Mouse (Mus musculus) cerebellum, postnatal 10 days (tissue): ENCODE results near the gene Agbl5.
A peak's percentile ranks its signal among the peaks of the same experiment; 100 is the strongest.

Source experiments
- DNase-seq, 2 experiments: peaks; one replicate each; pipeline ENCODE4 v3.0.0; 2021; ENCODE audit warnings: mixed read lengths in 2 of 2

Agbl5 gene

GRCm38 (mm10) chr5:30887858-30888336, 597 bp upstream of the Agbl5 start:
- peak; percentile 94 for DNase-seq

DNA sequence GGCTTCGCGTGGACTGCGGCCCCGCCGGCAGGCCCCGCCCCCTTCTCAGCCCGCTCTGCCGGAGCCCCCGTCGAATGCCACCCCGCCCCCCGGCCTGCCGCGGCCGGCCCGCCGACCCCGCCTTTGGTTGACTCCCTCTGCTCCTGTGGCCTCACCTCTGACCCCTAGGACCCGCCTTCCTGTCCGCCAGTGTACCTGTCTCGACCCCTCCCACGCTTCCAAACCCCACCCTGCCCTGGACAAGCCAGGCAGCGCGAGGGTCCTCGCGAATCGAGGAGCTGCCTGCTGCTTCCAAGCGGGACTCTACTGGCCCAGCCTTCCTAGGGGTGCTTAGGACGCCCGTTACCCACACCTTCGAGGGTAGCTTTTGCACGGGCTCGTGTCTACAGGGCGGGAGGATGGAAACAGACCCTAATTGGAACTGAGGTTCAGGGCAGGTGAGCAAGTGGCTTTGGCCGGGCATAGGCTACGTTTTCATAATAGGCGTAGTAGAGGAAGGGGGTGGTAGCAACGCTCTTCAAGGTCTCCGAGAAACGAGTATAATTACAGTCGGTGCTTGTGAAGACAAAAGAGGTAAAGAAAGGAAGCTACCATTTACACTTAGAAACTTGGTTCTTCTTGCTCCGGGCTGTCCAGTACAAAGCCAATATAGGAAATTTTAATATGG, 727 bp downstream of the Agbl5 start:
- no peak for DNase-seq

- no peak for DNase-seq
Observed at GRCm38 (mm10) chr5:30890375-30890774, 1.9 kb downstream of the Agbl5 start.

GRCm38 (mm10) chr5:30901860-30902259, 13.4 kb downstream of the Agbl5 start:
- DNase-seq, result no peak

DNA sequence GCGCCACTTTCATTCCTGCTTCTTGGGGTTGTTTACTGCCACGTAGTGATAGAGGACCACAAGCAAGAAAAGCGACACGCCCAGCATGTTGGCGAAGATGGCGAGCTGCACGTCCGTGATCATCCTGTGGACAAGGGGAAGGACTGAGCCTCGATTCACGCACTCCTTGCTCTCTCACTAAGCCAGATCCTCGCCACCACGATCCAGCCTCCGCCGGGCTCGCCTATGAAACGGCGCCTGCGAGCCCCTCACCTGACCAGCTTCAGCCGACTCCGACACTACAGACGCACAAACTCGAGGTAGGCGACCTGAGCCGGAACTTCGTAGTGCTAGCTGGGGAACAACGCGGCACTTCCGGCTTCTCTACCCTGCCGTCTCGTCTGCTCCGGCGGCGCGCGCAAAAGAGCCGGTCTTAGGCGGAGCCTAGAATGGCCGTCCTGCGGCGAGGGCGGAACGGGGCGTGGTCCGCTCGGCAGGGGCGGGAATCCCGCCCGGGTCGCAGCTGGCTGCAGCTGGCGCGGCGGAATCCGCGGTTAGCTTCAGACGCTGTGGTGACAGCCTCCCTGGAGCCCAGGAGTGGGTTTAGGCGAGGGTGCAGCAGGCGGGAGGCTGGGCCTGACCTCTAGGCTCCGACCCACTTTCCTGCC, 19.0 kb downstream of the Agbl5 start, which contains the start of gene Ost4:
Ost4 (minus strand) TSS at position 376 of the 647 bp plus-strand sequence.
- DNase-seq, result peak; percentile 94 to 96

DNA sequence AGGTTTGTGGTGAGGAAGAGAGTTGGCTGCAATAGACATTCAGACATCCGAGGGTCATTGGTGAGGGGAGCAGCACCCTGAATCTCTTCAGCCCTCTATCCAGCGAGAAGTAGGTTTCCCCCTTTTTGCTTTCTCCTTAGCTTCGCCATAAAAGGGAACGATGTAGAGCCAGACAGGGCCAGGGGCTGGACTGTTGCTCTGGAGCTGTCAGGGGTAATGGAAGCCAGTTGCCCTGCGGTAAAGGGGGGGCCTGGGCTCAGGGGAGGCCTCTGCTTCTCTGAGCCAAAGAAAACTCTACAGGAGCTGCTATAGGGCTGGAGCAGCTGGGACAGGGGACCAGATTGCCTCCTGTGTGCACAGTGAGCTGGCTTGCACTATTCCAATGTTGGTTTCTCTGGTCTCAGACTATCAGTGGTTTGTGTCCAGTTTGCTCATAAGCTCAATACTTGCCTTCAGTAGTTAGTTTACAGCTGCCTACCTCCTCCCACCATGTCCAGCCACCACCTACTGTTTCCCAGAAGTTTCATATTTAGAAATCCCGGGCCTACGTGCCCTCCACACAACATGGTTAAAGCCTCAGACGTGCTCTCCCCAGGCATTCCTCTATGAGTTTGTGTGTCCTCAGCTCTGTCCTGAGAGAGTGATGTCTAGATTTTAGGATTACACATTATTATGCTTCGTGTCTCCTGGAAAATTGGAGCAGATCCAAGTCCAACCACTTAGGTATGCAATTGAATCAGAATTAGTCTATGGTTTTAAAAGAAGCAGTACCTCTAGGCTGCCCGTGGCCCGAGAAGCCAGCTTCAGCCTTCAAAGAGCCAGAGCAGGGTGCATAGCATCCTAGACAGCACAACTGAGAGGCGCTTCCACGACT, 20.2 kb downstream of the Agbl5 start:
- no peak for DNase-seq

GRCm38 (mm10) chr5:30909300-30909659, 20.8 kb downstream of the Agbl5 start:
- no peak for DNase-seq

DNA sequence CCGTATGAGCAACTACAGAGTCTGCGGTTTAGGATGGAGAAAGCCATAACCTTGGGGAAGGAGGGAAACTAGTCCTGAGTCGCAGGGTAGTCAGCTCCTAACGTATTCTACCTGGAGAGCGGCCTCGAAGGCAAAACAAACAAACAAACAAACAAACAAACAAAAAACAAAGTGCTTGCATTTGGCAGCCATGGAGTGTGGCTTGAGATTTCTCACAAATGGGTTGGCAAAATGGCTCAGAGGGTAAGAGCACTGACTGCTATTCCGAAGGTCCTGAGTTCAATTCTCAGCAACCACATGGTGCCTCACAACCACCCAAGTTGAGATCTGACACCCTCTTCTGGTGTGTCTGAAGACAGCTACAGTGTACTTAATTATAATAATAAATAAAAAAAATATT, 21.4 kb downstream of the Agbl5 start:
- DNase-seq, result no peak

DNA sequence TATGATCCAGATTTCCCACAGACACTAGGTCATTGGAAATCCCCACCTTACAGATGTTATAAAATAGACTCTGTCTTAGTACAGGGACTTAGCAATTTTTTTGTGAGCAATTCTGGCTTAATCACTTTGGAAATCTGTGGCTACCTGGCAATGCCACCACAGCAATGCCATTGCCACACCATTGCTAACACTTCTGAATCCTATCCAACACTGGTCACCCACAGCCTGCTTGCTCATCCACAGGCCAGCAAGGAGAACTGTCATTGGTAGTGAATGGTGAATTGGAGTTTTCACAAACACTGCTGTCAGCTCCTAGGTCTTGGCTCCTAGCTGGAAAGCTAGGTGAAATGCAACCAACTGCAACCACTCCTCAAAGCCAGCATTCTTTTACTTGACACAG, 22.0 kb downstream of the Agbl5 start:
- DNase-seq, result no peak

DNA sequence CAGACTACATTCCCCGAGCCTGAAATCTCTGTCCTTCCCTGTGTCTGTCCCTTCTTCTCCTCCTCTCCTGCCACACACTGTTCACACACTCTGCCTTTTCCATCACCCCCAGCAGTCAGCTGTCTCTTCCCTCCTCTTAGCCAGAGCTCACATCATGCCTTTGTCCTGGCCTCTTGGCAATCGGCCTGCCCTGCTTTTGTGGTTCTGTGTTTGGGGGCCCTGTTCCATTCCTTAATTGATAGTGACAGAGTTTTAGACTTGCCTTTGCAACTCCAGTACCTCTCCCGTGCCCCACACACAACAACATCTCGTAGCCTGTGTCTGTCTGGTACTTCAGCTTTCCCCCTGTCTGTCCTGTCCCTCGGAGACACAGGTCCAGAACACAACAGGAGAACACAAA, 23.7 kb downstream of the Agbl5 start:
- DNase-seq, result no peak

GRCm38 (mm10) chr5:30913060-30913841, 24.8 kb downstream of the Agbl5 start, which contains the start of gene Emilin1:
TSS of gene Emilin1 (plus strand) at chr5:30913402.
- DNase-seq, result peak in 1 of 2 experiments; percentile 41

GRCm38 (mm10) chr5:30914101-30914635, 25.7 kb downstream of the Agbl5 start:
- DNase-seq, result no peak

- DNase-seq, result no peak
Observed at GRCm38 (mm10) chr5:30914849-30915248, 26.4 kb downstream of the Agbl5 start.

- no peak for DNase-seq
Observed at GRCm38 (mm10) chr5:30915456-30915855, 27.0 kb downstream of the Agbl5 start.

DNA sequence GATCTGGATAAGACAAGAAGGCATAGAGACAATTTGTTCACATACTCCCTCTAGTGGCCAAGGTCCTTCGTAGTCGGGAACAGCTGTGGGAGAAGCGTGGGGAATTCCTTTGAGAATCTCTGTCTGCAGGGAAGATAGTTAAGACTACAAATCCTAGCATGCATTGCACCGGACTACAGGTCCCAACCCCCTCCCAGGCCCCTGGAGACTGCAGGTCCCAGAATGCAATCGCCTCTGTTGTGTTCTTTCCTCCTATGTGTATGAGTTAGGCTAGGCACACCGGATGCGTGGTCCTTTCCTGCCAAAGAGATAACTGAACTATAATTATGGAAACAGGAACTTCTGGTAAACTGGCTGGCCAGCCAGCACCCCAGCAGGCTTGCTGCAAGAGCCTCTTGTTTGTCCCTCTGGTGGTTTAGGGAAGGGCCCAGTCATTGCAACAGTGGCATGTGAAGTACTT, 27.5 kb downstream of the Agbl5 start:
- peak; percentile 89 to 91 for DNase-seq

DNA sequence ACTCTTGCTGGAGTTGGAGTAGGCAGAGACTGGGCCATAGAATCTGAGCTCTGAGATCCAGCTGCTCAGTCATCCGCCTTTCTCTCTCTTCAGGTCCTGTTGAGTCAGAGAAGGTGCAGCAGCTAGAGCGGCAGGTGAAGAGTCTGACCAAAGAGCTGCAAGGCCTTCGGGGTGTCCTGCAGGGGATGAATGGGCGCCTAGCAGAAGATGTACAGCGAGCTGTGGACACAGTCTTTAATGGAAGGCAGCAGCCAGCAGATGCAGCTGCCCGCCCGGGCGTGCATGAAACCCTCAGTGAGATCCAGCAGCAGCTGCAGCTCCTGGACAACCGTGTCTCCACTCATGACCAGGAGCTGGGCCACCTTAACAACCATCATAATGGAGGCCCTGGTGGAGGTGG, 28.3 kb downstream of the Agbl5 start:
- DNase-seq, result no peak

DNA sequence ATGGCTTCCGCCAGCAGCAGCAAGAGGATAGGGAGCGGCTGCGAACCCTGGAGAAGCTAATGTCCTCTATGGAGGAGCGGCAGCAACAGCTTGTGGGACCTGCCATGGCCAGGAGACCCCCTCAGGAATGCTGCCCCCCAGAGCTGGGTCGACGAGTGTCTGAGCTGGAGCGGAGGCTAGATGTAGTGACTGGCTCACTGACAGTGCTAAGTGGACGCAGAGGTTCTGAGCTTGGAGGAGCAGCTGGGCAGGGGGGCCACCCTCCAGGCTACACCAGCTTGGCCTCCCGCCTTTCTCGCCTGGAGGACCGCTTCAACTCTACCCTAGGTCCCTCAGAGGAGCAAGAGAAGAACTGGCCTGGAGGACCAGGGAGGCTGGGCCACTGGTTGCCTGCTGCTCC, 28.9 kb downstream of the Agbl5 start:
- no peak for DNase-seq

- no peak for DNase-seq
Observed at GRCm38 (mm10) chr5:30917891-30918670, 29.6 kb downstream of the Agbl5 start.

- no peak for DNase-seq
Observed at GRCm38 (mm10) chr5:30918691-30919090, 30.2 kb downstream of the Agbl5 start.

GRCm38 (mm10) chr5:30919831-30920614, 31.5 kb downstream of the Agbl5 start:
- DNase-seq, result no peak

GRCm38 (mm10) chr5:30920621-30921020, 32.1 kb downstream of the Agbl5 start:
- no peak for DNase-seq
